Comparison of ENCODE assay signal across 8 mouse cellular contexts in the genomic region with DNA sequence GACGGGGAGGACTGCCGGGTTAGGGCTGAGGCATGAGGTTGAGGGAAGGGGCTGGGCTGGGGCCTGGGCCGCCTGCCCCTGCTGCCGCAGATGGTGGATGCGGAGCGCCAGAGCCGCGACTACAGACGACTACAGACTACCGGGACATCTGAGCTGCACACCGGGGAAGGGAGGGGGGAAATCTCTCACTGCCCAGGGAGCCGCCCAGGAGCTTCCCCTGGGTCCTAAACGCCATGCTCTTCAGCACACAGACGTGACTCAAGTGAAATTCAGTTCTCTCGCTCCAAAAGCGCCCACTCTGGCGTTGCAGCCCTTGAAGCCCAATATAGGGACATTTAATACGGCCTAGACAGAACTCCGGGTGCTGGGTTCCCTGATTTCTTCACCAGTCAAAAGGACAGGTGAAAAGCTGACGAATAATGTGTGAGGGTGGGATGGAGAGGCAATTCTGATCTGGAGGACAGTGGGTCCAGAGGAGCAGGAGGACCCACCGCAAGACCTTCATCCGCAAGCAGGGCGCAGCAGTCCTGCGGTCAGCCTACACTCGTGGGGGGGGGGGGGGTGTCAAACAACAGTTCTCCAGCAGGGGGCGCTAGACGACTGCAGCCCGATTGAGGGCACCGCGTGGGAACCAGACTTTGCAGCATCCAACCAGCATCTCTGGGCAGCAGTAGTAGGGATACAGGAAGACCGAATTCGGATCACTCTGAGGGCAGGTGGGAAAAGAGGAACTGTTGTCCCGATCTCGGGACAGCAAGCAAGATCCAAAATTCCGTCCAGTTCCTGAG. TPM values are rescaled to one million over a fixed set of nuclear protein-coding genes. Genes with fewer than 3 reads are reported as not detected.
A peak's percentile ranks its signal among the peaks of the same experiment; 100 is the strongest.
DNase-seq lines count a peak whose midpoint lies in the region; ATAC-seq and TF ChIP-seq lines count a peak whose summit lies in the region.

Ush1g (minus strand) TSS at position 136 of the 788 bp plus-strand sequence.

- no peak within 1 kb of the TSS for H3K27ac ChIP-seq in embryonic fibroblast, embryonic 13.5 days (ENCODE audit: insufficient read depth, low read length)
- H3K27ac ChIP-seq in hindbrain, embryonic 14.5 days = no peak within 1 kb of the TSS
- no peak within 1 kb of the TSS for H3K27ac ChIP-seq in liver, embryonic 13.5 days

- peak; percentile 73 for TF ChIP-seq CTCF in embryonic fibroblast, embryonic 13.5 days (IDR thresholded peaks at IDR 0.05; ENCODE audit: borderline replicate concordance, insufficient read depth, low read length)

- peaks cover 84% of the 10 kb centered on the region for H3K27me3 ChIP-seq in hindbrain, embryonic 14.5 days (ENCODE audit: control insufficient read depth, insufficient read depth, low read length)
- peaks cover 85% of the 10 kb centered on the region for H3K27me3 ChIP-seq in liver, embryonic 13.5 days

- no peak within 1 kb of the TSS for H3K9ac ChIP-seq in hindbrain, embryonic 14.5 days
- H3K9ac ChIP-seq in liver, embryonic 13.5 days = no peak within 1 kb of the TSS

- no peaks in the 10 kb centered on the region for H3K9me3 ChIP-seq in hindbrain, embryonic 14.5 days (ENCODE audit: control insufficient read depth, low read length)
- H3K9me3 ChIP-seq in liver, embryonic 13.5 days (replicated peaks) = no peaks in the 10 kb centered on the region

- no peak within 1 kb of the TSS for H3K4me3 ChIP-seq in embryonic fibroblast, embryonic 13.5 days (ENCODE audit: insufficient read depth, low read length)
- H3K4me3 ChIP-seq in hindbrain, embryonic 14.5 days (replicated peaks; ENCODE audit: low read length) = 0 out of 2 replicates have a peak within 1 kb of the TSS, but pooled peaks have one; percentile 6
- H3K4me3 ChIP-seq in liver, embryonic 13.5 days (replicated peaks) = peak within 1 kb of the TSS; percentile 19; the same call in 1 of the 2 replicates

- H3K36me3 ChIP-seq in hindbrain, embryonic 14.5 days (replicated peaks; ENCODE audit: control insufficient read depth, insufficient read depth) = no peaks in the 10 kb centered on the region
- no peaks in the 10 kb centered on the region for H3K36me3 ChIP-seq in liver, embryonic 13.5 days

- H3K4me1 ChIP-seq in embryonic fibroblast, embryonic 13.5 days (ENCODE audit: control insufficient read depth, insufficient read depth, low read length) = 0 out of 2 replicates have a peak, but pooled peaks cover 4% of the 10 kb centered on the region
- peaks cover 3% of the 10 kb centered on the region; the same call in 1 of the 2 replicates for H3K4me1 ChIP-seq in hindbrain, embryonic 14.5 days (replicated peaks; ENCODE audit: control insufficient read depth, insufficient read depth, low read length)
- H3K4me1 ChIP-seq in liver, embryonic 13.5 days (replicated peaks) = peaks cover 9% of the 10 kb centered on the region; the same call in 1 of the 2 replicates

- TF ChIP-seq POLR2A in embryonic fibroblast, embryonic 13.5 days (IDR thresholded peaks at IDR 0.05; ENCODE audit: low read depth, low read length) = no peak

- peak within 1 kb of the TSS; percentile 24 for H3K4me2 ChIP-seq in hindbrain, embryonic 14.5 days (replicated peaks)
- H3K4me2 ChIP-seq in liver, embryonic 13.5 days = peak within 1 kb of the TSS; percentile 23

- WGBS in hindbrain, embryonic 14.5 days = 4% methylated on average over 35 of the region's 35 CpGs
- WGBS in liver, embryonic 13.5 days (ENCODE audit: insufficient replicate concordance) = 5% methylated on average over 35 of the region's 35 CpGs

- DNase-seq in urinary bladder, adult 2 months (ENCODE audit: low spot score) = peak; percentile 45
- DNase-seq in urinary bladder, postnatal 4 days (ENCODE audit: low spot score in 2 of 2) = no peak
- peak; percentile 88 for DNase-seq in brain, adult 2 months (ENCODE audit: low read depth, low spot score)
- DNase-seq in hindbrain, embryonic 14.5 days (ENCODE audit: low spot score) = peak; percentile 68
- DNase-seq in liver, embryonic 13.5 days = no peak
- DNase-seq in neural tube, embryonic 10.5 days (ENCODE audit: extremely low spot score, low spot score) = peak; percentile 92
- no peak for DNase-seq in frontal cortex, postnatal 14 days (ENCODE audit: low spot score in 2 of 2)

- peak; percentile 49; the same call in 1 of the 2 replicates for ATAC-seq in hindbrain, embryonic 14.5 days (ENCODE audit: low FRiP score)
- ATAC-seq in liver, embryonic 13.5 days (ENCODE audit: low read depth) = no peak; the same call in 1 of the 2 replicates

RNA-seq across cellular contexts. Expression of gene Ush1g, which starts in this region (rescaled TPM):
- not detected in 2 replicates for polyA plus RNA-seq in urinary bladder, adult 2 months (2012; rRNA removed)
- 0.15 TPM in 1 of 2 replicates, not detected in the other for polyA plus RNA-seq in embryonic fibroblast, embryonic 13.5 days (2011; ENCODE audit: insufficient read length, low read depth, missing spikeins)
- 0.15 TPM in 1 of 2 replicates, not detected in the other for polyA plus RNA-seq in hindbrain, embryonic 14.5 days (2014; fragmentation: Nextera tagmentation; extraction: Ambion mirVana)
- 0.07 and 0.14 TPM in 2 replicates for polyA plus RNA-seq in liver, embryonic 13.5 days (2015; fragmentation: Nextera tagmentation; extraction: Ambion mirVana)

Comparison
In these comparisons a context has a peak if more than half of its experiments do, and no peak if none do; other contexts are left out.
1. Peak in DNase-seq in urinary bladder, adult 2 months; RNA of the gene not detected or under 1 TPM.
2. Peak in DNase-seq, ATAC-seq, H3K4me3 ChIP-seq and H3K4me2 ChIP-seq in hindbrain, embryonic 14.5 days; RNA of the gene not detected or under 1 TPM.
3. DNase-seq: peak in brain, adult 2 months (single experiment) and neural tube, embryonic 10.5 days (single experiment); none in urinary bladder, postnatal 4 days (0 of 2), liver, embryonic 13.5 days (single experiment) and frontal cortex, postnatal 14 days (0 of 2).